Mouse (Mus musculus): Measurements from ENCODE around the gene Vmn2r89.

DNA sequence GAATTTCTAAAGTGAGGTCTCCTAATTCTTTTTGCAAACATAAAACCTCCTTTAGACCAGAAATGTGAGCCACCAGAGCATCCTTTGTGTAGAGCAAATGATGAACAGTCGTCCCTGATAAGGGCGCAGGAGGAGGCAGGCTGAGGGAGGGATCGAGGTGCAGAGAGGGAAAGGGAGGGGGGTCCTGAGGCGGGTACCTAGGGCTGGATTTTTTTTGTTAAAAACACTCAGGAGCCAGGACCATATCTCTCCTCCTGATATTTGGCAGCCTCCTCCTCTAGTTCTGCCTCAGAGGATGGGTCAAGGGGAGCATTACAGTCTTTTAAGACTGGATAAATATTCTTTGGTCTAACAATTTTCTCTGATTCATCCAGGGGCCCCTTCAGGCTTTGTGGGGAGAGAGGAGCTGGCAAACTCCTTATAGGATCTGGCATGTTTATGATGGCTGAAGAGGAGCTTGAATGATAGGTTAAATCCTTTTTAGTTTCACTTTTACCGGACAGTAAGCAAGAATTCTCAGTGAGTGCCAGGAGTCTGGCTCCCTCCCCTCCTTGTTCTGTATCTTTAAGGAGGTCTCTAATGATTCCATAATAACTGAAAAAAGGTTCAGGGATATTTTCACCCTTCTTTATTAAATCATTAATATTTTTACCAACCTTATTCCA lies 30.5 kb downstream of the Vmn2r89 start:
- TF ChIP-seq POLR2A (IDR thresholded peaks at IDR 0.05; ENCODE audit: borderline replicate concordance, extremely low read depth, low read depth, low read length) (no peak), CTCF (IDR thresholded peaks at IDR 0.05; ENCODE audit: insufficient read depth, low read length) (no peak)

All from lung, adult 2 months (tissue).